Mouse (Mus musculus) MEL (cell line): ENCODE data around the gene Sphk2.

Experiments
- CHD2 ChIP-seq: IDR thresholded peaks from 2 replicates; pipeline ENCODE4 v1.6.1; 2011; ENCODE audit warnings: low read length, improper control_type of control experiment
- CTCF ChIP-seq, 3 experiments: IDR thresholded peaks in 2 of 3; conservative IDR thresholded peaks in 1 of 3; 2 replicates each; pipeline ENCODE4 v1.5.1; 2011 to 2012; ENCODE audit warnings: low read length in 3 of 3, low read depth in 2 of 3, mild to moderate bottlenecking in 2 of 3, improper control_type of control experiment in 1 of 3, inconsistent platforms in 1 of 3, mixed read lengths in 1 of 3, moderate library complexity in 1 of 3; ENCODE audit not compliant: control insufficient read depth in 1 of 3, insufficient read depth in 1 of 3, poor library complexity in 1 of 3, severe bottlenecking in 1 of 3
- ELF1 ChIP-seq: IDR thresholded peaks from 2 replicates; pipeline ENCODE4 v1.6.1; 2014; ENCODE audit warnings: low read depth, mild to moderate bottlenecking, inconsistent platforms, low read length, improper control_type of control experiment, moderate library complexity
- USF1 ChIP-seq: IDR thresholded peaks from 2 replicates; pipeline ENCODE4 v1.6.1; 2014; ENCODE audit warnings: low read depth, mild to moderate bottlenecking, inconsistent platforms, low read length, improper control_type of control experiment, moderate library complexity
- ZC3H11A ChIP-seq: IDR thresholded peaks from 2 replicates; pipeline ENCODE4 v1.6.1; 2012; ENCODE audit warnings: low read depth, mild to moderate bottlenecking, inconsistent platforms, low read length, improper control_type of control experiment
- ZMIZ1 ChIP-seq: IDR thresholded peaks from 2 replicates; pipeline ENCODE4 v1.6.1; 2012; ENCODE audit warnings: low read depth, mild to moderate bottlenecking, inconsistent platforms, low read length, improper control_type of control experiment, moderate library complexity

DNA sequence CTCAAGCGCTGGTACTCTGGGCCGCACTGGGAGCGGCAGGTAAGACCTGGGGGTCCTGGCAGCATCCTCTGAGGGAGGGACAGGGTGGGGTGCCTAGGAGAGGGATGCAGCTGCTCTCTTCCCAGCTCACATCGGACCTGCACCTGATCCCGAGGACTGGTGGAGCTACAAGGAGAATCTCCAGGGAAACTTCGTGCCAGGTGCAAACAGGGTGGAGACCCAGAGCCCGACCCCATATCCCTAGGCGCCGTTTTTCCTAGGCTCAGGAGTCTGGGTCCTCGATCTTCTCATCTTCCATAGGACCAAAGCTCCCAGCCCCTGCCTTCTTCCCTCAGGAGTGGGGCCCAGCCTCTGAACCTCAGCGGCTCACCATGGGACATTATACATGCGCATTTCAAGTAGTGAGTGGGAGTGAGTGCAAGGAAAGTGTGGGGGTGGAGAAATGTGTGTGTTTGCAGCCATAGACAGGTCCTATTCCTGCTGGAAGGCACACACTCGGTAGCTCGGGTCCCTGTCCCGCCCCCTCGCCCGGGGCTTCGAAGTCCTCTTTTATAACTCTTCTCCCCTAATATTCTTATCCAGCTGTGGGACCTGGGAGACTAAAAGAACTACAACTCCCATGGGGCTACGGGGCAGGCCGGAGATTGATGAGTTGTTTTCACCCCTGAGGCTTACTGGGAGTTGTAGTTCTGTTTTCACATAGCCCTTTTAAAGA, 17.3 kb downstream of the Sphk2 start:
- TF ChIP-seq CHD2 (no peak), ELF1 (no peak), USF1 (no peak), ZMIZ1 (no peak), CTCF (IDR thresholded peaks at IDR 0.05 in 2 of 3, conservative IDR thresholded peaks at IDR 0.05 in 1 of 3; ENCODE audit: control insufficient read depth in 1 of 3, insufficient read depth in 1 of 3, low read depth in 2 of 3, low read length in 3 of 3, poor library complexity in 1 of 3, severe bottlenecking in 1 of 3) (no peak), ZC3H11A (no peak)
